Mouse (Mus musculus) forelimb bud, embryonic 11.5 days (tissue): ENCODE data around the gene Gsg1.
A peak's percentile ranks its signal among the peaks of the same experiment; 100 is the strongest.

Experiments used
- DNase-seq: peaks from one replicate; pipeline ENCODE4 v3.0.0-alpha.2; 2012; ENCODE audit warnings: low read depth, low spot score

Gsg1 gene

DNA sequence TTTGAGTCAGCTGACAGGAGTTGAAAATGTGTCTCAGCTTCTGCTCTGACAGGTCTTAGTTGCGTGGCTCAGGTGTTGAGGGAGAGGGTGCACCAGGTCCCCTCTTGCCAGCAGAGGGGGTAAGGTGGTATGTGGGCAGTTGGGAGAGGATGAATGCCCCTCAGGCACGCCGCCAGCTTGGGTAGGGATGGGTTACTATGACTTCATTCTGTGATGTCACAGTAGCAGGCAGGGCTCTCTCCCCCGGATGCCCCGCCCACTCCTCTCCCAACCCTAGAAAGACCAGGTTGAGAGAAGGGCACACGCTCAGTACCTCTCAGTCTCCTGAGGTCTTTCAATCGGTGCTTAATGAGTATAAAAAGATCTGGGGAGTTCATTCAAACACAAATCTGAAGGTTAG, at the start of gene Gsg1:
Gsg1 (minus strand) TSS at position 199 of the 400 bp plus-strand sequence.
- no peak for DNase-seq

DNA sequence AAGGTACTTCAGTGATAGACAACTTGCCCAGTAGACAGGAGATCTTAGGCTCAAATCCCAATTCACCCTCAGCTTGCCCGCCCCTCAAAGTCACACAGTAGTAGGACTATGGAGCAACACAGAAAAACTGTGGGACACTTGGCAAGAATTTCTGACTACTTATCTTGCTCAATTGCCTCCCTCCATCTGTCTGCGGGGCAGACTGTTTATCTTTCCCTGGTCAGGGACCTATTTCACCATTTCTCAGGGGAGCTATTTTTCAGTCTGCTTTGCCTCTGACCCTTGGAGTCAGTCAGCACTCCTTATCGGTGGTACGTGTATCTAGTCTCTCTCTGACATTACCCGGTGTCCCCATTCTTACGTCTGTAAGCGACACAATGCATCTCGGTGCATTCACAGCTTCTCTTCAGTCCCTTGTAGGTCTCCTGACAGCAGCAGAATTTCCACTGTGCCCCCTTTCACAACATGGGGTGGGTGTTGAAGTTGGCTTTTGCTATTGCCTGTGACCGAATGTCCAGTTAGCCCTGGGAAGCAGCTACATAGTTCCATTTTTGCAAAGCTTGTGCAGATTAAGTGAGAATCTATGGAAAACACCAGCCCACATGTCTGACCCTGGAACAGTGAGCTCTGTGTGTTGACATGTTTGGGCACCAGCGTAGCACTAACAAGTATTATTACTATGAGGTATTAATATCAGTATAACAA, 48.4 kb upstream of the Gsg1 start:
- no peak for DNase-seq

DNA sequence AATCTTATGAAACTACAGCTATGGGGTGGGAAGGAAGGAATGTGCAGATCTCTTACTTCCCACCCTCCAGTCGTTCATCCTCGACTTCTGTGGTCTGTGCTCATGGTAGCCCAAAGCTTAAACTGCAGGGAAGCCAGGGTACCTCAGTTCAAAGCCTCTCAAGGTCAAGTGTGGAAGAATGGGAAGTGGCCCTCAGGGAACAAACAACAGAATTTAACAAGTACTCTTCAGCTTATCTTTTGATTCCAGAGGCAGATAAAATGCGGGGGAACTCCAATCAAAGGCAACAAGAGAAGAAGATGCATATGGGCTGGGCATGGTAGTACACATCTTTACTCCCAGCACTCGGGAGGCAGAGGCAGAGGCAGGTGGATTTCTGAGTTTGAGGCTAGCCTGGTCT, 46.3 kb upstream of the Gsg1 start:
- no peak for DNase-seq

DNA sequence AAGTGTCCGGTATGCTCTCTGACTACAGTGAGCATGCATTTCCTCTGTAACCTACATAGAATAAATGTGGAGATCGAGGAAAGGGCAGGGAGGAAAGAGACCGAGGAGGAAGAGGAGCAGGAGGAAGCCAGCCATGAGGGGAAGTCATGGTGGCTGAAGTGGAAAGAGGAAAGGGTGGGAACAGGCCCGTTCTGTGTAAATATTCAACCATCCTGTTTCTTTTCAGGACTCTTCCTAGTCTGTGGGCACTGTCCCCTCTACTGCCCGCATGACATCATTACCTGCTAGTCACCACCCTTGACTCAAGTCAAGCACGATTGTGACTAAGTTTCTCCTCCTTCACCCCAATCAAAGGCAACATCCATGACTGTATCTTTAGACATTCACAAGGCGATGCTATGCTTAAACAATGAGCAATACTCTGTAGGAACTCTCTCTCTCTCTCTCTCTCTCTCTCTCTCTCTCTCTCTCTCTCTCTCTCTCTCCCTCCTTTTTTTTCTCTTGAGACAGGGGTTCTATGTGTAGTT, 44.9 kb upstream of the Gsg1 start:
- DNase-seq: no peak

DNA sequence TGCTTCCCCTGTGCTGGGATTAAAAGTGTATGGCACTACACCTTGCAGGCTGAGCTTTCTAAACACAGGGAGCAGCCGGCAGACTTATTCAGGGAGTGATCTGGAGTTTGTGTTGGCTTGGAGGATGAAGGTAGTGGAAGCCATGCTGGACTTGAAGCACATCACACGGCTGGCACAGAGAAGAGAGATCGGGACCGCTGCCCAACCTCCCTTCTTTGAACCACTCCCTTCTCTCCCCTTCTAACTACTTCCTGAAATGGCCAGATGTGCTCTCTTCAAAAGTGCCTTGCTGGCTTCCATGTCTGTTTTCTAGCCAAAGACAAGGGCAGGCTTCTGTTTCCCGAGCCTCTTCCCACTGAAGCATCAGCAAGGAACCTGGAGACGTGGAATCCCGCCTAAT, 43.4 kb upstream of the Gsg1 start:
- no peak for DNase-seq

DNA sequence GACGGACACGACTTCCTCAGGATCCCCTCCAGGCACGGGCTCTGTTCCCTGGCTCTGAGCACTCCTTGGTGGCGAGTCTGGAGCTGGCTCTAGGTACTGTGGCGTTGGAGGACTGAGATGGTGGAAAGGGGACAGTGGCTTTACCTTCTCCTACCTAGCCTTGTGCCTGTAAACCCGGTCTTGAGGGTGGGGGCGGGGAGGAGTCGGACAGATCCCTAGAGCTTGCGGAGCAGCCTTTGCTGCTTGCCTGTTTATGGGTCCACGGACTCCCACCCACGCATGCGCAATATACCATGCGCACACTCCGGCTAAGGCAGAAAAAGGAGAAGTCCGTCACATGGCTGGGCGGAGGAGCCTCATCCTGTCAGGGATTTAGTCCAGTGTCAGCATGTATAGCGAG, 42.1 kb upstream of the Gsg1 start:
- no peak for DNase-seq

DNA sequence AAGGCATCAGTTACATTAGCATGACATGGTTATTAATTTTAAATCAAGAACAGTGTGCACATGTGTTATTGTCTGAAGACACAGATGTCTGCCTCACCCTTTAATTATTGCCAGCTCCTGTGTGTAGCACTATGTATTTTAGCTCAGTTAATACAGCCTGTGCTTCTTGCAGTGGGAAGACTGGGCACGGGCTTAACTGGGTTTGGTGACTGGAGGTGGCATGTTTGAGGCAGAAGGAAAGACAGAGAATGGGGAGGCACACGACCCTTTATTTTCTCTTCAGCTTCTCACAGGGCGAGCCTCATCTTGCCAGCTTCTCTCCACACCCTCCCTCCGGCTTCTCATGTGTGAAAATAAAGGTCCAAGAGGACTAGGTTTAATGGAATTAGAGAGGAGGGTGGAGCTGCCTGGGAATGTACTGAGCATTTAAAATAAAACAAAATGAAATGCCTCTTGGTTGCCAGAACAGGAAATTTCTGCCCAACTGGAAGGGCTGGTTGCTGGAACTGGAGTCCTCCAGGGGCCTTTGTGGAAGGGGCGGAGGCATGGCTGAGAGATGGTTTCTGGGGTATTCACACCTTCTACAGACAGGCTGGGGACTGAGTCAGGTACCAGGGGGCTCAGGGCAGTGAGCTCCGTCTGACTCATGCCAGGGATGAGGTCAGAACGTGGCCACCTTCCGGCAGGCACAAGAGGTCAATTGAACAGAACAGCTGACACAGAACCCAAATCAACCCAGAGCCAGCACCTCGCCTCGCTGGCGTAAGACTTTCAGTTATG, 41.1 kb upstream of the Gsg1 start:
- DNase-seq: no peak

DNA sequence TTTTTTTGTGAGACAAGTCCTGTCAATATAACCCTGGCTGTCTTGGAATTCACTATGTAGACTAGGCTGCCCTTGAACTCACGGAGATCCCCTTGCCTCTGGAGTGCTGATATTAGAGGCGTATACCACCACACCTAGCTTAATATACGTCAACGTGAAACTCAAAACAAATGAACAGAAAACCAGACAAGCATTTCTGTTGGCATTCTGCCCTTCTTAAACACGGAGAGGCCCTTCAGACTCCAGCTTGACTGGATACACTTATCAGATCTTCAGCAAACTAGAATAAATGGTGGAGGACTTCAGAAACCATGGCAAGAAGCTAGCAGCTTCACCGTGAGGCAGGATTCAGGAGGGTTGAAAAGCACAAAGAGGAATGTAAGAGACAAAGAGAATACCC, 40.0 kb upstream of the Gsg1 start:
- no peak for DNase-seq

DNA sequence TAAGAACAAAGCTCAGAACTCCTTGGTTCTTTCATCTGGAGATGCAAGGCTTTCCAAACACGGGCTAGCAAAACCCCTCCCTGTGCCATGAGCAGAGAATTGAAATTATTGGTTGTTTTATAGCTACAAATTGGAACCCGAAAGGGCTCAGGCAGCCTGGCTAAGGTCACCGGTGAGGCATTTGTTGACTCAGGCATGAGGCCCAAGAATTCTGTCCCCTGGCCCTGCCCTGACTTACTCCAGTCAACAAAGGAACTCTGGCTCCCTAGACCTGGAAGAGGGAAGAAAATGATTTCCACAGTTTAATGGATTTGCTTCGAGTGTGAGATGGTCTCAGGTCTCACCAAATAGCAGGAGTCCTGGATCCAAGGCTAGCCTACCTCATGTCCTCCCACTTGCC, 38.2 kb upstream of the Gsg1 start:
- DNase-seq: no peak

DNA sequence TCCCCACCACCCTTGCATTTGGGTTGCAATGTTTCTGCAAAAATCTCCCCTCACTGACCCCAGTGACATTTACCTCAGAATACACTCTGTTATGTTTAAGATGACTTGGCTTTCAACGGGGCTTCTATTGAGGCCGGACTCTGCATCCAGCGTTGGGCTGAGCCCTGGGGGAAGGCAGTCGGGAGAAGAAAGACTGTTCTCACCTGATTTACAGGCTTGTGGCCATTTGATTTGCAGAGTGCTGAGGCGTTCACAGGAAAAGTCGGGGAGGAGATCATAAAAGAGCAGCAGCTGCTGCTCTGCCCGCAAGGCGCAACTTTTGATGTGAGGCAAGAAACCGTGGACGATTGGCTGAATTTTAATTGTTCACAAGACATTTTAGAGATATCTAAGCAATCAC, 25.7 kb upstream of the Gsg1 start:
- DNase-seq: peak; percentile 40

DNA sequence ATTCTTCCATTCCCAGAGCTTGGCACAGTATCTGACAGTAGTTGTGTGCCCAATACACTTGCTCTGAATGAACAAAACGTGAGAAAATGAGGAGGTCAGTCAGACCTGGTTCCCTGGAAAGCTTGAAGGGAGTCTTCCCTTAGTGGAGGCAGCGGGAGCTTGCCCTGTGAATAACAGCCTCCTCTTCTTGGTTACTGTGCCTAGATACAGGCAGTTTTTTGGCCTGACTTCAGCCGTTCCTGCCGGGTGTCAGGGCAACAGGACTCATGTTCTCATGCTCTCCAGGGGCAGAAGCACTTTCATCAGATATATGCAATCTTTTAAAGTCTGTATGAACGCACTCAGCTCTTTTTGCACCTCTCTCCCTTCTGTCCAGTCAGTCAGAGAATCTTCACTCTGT, 25.1 kb upstream of the Gsg1 start:
- no peak for DNase-seq

DNA sequence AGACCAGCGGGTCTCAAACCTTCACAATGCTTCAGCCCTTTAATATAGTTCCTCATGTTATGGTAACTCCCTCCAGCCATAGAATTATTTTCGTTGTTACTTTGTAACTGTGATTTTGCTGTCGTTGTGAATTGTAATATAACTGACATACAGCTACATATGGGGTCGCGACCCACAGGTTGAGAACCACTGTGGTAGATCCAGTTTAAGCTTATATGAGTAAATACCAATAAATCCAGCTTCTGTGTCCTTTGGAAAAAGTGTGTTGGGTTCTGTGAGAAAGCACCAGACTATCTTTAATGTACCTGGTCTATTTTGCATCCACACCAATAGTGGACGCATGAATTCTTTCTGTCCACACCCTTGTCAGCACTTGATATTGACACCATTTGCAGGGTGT, 24.2 kb upstream of the Gsg1 start:
- DNase-seq: no peak

DNA sequence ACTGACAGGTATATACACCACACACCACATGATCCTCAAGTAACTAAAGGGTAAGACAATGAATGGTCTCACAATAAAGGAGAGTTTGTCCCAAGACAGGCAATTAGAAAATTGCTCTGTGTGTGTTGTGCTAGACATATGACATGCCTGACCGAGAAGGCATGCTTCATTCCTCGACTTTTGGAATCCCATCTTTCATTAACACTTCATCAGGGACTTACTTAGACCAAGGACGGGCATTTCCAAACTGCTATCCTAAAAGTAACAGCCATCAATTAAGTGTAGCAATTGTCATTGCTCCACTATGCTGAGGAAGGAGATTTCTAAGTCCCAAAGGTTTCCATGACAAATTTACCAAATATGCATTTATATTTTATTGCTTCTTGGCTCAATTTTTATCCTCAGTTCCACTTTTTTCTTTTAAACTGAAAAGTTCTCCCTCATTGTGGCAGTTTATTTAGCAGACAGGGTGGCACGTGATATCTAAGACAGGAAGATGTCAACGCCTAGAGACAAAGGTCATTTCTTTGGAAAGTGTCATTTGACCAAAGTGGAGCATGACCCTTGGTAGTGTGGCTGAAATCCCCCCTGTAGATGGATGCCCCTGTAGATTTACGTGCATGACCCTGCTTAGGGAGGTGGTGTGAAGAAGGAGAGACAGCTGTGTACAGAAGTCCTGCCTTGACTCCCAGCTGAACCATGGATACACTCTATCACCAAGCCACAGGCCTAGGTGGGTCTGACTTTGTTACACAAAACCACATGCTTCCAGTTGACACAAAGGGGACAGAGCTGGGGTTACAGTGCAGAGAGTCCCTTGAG, 22.5 kb upstream of the Gsg1 start:
- DNase-seq: no peak

DNA sequence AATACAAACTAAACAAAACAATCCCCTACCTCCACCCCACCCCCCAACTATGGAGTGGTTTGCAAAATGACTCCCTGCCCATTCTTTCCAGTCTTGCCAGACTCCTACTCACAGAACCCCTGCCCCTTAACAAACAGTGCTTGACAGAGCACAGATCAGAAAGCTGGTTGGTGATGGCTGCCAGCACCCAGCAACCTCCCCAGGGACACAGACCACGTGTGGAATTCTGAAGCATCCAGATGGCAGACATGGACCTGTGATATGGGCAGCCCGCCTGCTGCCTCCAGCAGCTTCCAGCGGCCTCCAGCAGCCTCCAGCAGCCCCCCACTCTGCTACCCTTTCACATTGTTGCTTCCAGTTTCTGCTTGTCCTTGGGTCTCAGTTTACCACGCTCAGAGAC, 21.1 kb upstream of the Gsg1 start:
- DNase-seq: no peak

DNA sequence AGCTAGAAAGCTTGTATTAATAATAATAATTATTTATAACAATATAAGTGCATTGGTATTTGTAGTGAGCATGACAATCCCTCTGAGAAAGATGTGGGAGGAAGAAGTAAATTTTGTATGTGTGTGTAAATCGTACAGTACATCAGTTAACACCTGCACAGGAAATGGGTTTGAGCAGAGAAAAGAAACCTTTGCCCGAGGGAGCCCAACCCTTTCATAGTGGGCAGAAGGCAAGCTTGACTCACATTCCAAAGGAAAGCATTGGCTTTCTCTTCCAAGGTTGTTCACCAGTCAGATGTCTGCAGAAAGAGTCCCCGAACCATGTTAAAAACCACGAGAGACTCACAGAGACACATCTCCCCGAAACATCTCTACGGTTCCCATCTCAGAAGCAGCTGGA, 18.9 kb upstream of the Gsg1 start:
- no peak for DNase-seq

DNA sequence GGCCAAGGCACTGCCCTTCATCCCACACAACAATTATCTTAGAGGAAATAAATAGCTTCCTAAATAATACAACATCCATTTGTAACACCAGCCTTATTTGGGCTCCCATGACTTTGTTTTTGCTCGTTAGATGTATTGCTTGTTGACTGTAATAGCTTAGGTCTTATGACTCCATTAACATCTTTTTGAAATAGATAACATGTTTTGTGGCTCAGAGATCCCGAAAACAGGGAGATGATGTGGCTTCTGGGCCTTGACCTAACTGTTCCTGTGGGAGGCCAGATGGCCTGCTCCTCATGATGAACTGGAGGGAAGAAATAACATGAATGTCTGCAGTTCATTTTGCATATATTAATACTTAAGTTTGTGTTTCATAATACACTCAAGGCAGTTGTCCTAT, 17.6 kb upstream of the Gsg1 start:
- DNase-seq: no peak

DNA sequence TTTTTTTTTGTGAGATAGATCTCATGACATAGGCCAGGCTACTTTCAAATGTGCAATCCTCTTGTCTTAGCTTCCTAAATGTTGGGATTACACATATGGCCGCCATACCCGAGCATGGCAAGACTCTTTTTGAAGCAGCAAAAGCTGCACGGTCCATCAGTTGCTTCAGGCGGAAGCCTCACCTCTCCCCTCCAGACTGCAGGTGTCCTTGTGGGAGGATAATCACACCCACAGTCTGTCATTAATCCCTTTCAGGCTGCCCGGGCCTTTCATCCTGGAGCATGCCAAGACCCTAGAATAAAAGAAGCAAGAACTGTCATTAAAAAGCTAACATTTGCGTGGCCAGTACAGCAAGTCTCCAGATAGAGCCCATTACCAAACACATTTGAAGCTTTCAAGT, 15.5 kb upstream of the Gsg1 start:
- no peak for DNase-seq

DNA sequence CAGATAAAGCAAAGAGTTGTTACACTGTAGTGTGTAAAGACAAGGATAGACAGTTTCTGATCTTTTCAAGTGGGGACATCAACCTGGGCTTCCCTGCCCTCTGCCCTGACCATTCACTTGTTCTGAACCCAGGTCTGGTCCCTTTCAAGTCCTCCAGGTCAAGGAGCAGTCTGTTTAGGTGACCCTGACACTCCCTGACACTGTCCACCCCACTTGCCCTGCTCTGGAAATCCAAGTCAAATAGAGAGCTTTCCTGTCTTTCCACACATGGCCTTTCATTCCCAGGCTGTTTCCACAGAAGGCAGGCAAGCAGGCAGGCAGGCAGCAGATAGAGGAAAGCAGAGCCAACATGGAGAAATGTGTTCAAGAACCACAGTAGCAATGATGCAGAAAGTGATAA, 14.2 kb upstream of the Gsg1 start:
- no peak for DNase-seq

DNA sequence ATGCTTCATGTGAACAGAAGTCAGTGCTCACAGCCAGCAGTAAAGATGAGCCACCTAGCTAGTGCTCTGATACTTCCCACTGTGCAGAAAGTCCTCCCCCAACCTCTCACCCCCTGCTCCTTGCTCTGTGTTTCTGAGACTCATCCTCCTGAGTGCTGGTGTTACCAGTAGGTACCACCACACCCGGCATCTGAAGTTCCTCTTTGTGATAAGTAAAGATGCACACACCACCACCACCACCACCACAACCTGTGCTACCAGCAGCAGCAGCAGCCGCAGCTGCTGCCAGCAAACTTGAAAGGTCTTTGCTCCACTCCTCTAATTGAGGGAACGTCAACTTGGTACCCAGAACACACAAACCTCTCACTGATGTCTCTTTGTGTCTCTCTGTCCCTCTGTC, 13.1 kb upstream of the Gsg1 start:
- DNase-seq: no peak

DNA sequence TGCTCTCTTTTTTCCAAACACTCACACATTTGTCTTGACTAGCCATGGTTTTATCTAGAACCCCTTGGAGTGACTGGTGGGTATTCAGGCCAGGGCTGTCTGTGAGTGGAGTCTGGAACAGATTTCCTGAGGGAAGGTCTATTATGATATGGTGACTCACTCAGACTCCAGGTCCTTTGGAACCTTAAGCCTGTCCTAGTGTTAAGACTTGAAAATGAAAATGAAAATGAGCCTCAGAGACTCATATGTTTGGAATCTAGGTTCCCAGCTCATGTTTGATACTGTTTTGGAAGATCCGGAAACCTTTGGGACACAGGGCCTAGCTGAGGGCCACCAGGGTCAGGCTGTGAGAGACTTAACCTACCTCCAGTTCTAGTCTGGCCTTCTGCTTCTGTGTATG, 11.9 kb upstream of the Gsg1 start:
- DNase-seq: no peak

DNA sequence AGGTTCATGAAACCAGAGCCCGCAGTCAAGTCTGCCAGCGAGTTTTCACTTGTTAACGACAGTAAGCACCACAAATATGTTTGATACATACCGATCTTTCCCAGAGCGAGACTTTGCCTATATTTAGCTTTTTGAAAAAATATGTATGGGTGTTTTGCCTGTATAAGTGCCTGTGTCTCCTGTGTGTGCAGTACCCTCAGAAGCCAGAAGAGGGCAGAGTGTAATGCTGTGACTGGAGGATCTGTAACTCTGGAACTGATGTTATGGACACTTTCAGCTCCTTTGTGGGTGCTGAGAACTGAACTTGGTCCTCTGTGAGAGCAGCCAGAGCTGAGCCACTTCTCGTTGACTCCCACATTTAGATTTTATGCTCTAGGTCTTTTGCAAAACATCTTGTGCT, 10.0 kb upstream of the Gsg1 start:
- DNase-seq: no peak

DNA sequence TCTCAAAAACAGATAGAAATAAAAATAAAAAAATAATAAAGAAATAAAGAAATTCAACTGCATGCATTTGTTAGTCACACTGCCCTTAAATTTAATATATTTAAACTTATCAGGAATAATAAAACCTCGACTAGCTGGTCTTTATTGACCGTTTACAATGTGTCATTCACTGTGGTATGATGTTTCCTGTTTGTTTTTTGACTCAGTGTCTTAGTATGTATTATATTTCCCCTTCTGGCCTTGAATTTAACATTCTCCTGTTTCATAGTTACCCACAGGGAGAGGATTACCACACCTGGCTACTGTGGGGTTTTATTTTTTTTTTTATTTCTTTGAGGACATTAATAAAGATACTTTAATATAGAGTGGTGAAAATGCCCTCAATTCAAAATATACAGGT, 8.4 kb upstream of the Gsg1 start:
- no peak for DNase-seq
